Mouse (Mus musculus): ENCODE results near the gene Sema3g. TPM values are rescaled to one million over a fixed set of nuclear protein-coding genes. Genes with fewer than 3 reads are reported as not detected.

The Sema3g gene
- polyA plus RNA-seq, 1 experiment: 3.1 TPM

- Histone ChIP-seq H3K4me3 (ENCODE audit: insufficient read depth, low read length) (no peak overlapping the region), H3K27ac (ENCODE audit: insufficient read depth, low read length) (no peak overlapping the region), H3K4me1 (ENCODE audit: control insufficient read depth, insufficient read depth, low read length) (no peaks in the 10 kb centered on the region)
- TF ChIP-seq CTCF (IDR thresholded peaks at IDR 0.05; ENCODE audit: extremely low read depth, insufficient read depth, low read length) (peak; percentile 90), POLR2A (IDR thresholded peaks at IDR 0.05; ENCODE audit: extremely low read depth, insufficient read depth, low read length) (no peak)
Measured at GRCm38 (mm10) chr14:31215157-31216002, 2.3 kb upstream of the Sema3g start.

DNA sequence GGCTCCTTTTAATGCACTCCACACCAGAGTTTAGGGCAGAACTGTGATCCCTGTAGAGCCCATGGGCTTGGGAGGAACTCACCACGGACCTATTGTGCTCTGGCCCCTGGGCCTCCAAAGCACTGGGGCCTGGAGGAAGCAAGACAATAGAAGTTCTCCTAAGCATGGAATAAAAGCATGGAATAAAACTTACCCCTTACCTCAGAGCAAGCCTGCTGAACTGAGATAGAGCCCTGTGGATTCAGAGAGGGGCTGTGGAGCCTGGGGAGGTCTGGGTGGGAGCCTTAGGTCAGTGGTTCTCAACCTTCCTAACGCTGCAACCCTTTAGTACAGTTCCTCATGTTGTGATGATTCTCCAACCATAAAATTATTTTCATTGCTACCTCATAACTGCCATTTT is 814 bp upstream of the Sema3g start, which contains the start of gene Nisch:
Gene Nisch, minus strand, starts transcription at position 101 of the 400 bp plus-strand sequence.
- no peak within 1 kb of the TSS for H3K4me3 ChIP-seq (ENCODE audit: insufficient read depth, low read length)
- no peak within 1 kb of the TSS for H3K27ac ChIP-seq (ENCODE audit: insufficient read depth, low read length)
- TF ChIP-seq CTCF (IDR thresholded peaks at IDR 0.05; ENCODE audit: extremely low read depth, insufficient read depth, low read length) (no peak), POLR2A (IDR thresholded peaks at IDR 0.05; ENCODE audit: extremely low read depth, insufficient read depth, low read length) (no peak)
- no peaks in the 10 kb centered on the region for H3K4me1 ChIP-seq (ENCODE audit: control insufficient read depth, insufficient read depth, low read length)

- no peak overlapping the region for H3K4me3 ChIP-seq (ENCODE audit: insufficient read depth, low read length)
- H3K27ac ChIP-seq (ENCODE audit: insufficient read depth, low read length): no peak overlapping the region
- H3K4me1 ChIP-seq (ENCODE audit: control insufficient read depth, insufficient read depth, low read length): no peaks in the 10 kb centered on the region
- TF ChIP-seq POLR2A (IDR thresholded peaks at IDR 0.05; ENCODE audit: extremely low read depth, insufficient read depth, low read length) (no peak), CTCF (IDR thresholded peaks at IDR 0.05; ENCODE audit: extremely low read depth, insufficient read depth, low read length) (no peak)
Measured at GRCm38 (mm10) chr14:31226978-31227377, 9.3 kb downstream of the Sema3g start.

- H3K27ac ChIP-seq (ENCODE audit: insufficient read depth, low read length): 0 out of 2 replicates have a peak overlapping the region, but pooled peaks have one; percentile 33
- H3K4me3 ChIP-seq (ENCODE audit: insufficient read depth, low read length): no peak overlapping the region
- TF ChIP-seq POLR2A (IDR thresholded peaks at IDR 0.05; ENCODE audit: extremely low read depth, insufficient read depth, low read length): no peak
- TF ChIP-seq CTCF (IDR thresholded peaks at IDR 0.05; ENCODE audit: extremely low read depth, insufficient read depth, low read length): no peak
- H3K4me1 ChIP-seq (ENCODE audit: control insufficient read depth, insufficient read depth, low read length): no peaks in the 10 kb centered on the region
Measured at GRCm38 (mm10) chr14:31228234-31228633, 10.6 kb downstream of the Sema3g start.

DNA sequence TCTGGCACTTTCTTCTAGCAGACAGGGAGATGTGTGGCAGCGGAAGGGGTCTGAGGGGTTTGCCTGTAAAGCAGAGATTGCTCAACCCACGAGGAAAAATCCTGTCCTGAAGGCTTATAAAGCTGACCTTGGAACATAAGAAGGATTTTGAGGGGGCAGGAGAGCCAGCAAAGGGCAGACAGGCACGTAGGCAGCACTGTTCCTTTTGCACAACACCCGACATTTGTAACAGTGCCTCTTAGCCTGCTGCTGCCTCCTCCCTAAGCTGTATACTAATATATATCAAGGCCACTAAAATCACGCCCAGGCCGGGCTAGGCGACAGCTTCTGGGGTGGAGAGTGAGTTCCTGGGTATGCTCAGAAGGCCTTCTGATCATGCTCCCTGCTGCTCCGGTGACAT is 12.8 kb downstream of the Sema3g start:
- no peak overlapping the region for H3K4me3 ChIP-seq (ENCODE audit: insufficient read depth, low read length)
- H3K27ac ChIP-seq (ENCODE audit: insufficient read depth, low read length): no peak overlapping the region
- H3K4me1 ChIP-seq (ENCODE audit: control insufficient read depth, insufficient read depth, low read length): no peaks in the 10 kb centered on the region
- no peak for TF ChIP-seq CTCF (IDR thresholded peaks at IDR 0.05; ENCODE audit: extremely low read depth, insufficient read depth, low read length)
- no peak for TF ChIP-seq POLR2A (IDR thresholded peaks at IDR 0.05; ENCODE audit: extremely low read depth, insufficient read depth, low read length)

DNA sequence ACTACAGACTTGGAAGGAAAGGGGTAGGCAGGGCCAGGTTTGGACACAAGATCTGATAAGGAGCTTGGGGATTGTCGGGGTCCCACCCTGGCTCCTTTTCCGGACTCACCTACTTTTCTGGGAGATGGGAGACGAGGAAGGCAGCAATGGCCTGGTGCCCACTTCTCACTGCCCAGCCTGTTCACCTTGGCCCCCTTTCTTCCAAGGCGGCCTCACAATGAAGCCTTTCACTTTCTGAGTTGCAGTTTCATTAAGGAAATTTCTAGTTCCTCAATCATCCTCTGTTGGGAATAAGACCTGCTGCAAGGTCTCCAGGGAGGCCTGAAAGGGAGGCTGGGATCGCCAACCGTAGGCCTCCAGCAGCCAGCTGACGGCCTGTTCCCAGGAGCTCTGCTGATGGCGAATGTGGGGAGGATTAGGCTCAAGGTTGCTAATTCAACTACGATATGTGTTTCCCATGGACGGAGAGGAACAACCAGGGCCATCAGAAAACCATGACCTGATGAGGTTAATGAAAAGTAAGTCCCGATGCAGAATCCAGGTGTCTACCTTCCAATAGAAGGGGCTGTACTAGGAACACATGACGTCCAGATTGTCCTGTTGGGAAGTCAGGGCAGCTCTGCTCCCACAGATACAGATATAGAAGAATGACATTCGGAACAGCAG is 14.9 kb downstream of the Sema3g start:
- H3K4me1 ChIP-seq (ENCODE audit: control insufficient read depth, insufficient read depth, low read length): no peaks in the 10 kb centered on the region
- 0 out of 2 replicates have a peak overlapping the region, but pooled peaks have one; percentile 44 for H3K27ac ChIP-seq (ENCODE audit: insufficient read depth, low read length)
- no peak for TF ChIP-seq CTCF (IDR thresholded peaks at IDR 0.05; ENCODE audit: extremely low read depth, insufficient read depth, low read length)
- no peak for TF ChIP-seq POLR2A (IDR thresholded peaks at IDR 0.05; ENCODE audit: extremely low read depth, insufficient read depth, low read length)
- no peak overlapping the region for H3K4me3 ChIP-seq (ENCODE audit: insufficient read depth, low read length)

GRCm38 (mm10) chr14:31233070-31233995 is 15.7 kb downstream of the Sema3g start:
- no peak overlapping the region for H3K4me3 ChIP-seq (ENCODE audit: insufficient read depth, low read length)
- TF ChIP-seq POLR2A (IDR thresholded peaks at IDR 0.05; ENCODE audit: extremely low read depth, insufficient read depth, low read length): no peak
- TF ChIP-seq CTCF (IDR thresholded peaks at IDR 0.05; ENCODE audit: extremely low read depth, insufficient read depth, low read length): no peak
- no peaks in the 10 kb centered on the region for H3K4me1 ChIP-seq (ENCODE audit: control insufficient read depth, insufficient read depth, low read length)
- H3K27ac ChIP-seq (ENCODE audit: insufficient read depth, low read length): no peak overlapping the region

DNA sequence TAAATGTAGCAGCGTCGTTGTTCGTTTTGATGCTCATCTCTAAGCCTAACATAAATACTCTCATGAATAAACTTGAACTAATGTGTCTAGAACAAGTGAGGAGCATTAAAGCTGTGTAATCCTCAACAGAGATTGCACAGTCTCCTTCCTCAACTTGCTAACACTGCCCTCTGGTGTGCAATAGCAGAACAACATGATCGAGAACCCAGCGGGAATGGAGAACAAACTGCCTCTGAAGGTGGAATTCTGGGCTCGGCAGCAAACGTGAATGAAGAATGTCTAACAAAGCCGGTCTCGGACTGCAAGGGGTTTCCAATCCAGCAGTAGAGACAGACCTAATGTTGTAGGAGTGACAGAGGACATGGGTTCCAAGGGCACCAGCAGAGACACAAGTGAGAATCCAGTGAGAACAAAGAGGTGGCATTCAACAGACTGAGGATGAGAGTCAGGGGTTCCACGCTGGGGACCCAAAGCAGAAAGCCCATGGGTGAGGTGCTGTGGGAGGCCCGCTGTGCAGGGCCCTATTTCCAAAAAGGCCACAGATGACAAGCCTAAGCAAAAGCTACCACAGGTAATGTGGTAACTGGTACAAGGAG is 16.4 kb downstream of the Sema3g start:
- Histone ChIP-seq H3K27ac (ENCODE audit: insufficient read depth, low read length) (no peak overlapping the region), H3K4me1 (ENCODE audit: control insufficient read depth, insufficient read depth, low read length) (no peaks in the 10 kb centered on the region), H3K4me3 (ENCODE audit: insufficient read depth, low read length) (no peak overlapping the region)
- TF ChIP-seq CTCF (IDR thresholded peaks at IDR 0.05; ENCODE audit: extremely low read depth, insufficient read depth, low read length): peak; percentile 89
- no peak for TF ChIP-seq POLR2A (IDR thresholded peaks at IDR 0.05; ENCODE audit: extremely low read depth, insufficient read depth, low read length)
